Mouse (Mus musculus) limb, embryonic 15.5 days (tissue): ENCODE data around the gene 2210016F16Rik. TPM values are rescaled to one million over a fixed set of nuclear protein-coding genes. Genes with fewer than 3 reads are reported as not detected.
A peak's percentile ranks its signal among the peaks of the same experiment; 100 is the strongest.
"Not testable (repeated sequence)": the region's sequence is repeated elsewhere in the genome, so short reads cannot be mapped to it uniquely, and the experiment has no call there.

Source experiments
- ATAC-seq: fragments of 200-750 bp; cut with Nextera tagmentation; 2 replicates; pipeline ENCODE4 v1.8.0; 2017; ENCODE audit warnings: low read depth, moderate TSS enrichment; ENCODE audit not compliant: insufficient number of reproducible peaks, low FRiP score, low TSS enrichment
- H3K27ac ChIP-seq: fragments of 300-500 bp; sonication (generic); 2 replicates; pipeline ENCODE4 v1.5.1; 2015; ENCODE audit warnings: moderate library complexity, mild to moderate bottlenecking, inconsistent platforms
- H3K27me3 ChIP-seq: fragments of 300-500 bp; sonication (generic); 2 replicates; pipeline ENCODE4 v1.6.1; 2015; ENCODE audit warnings: inconsistent platforms
- H3K36me3 ChIP-seq: fragments of 300-500 bp; sonication (generic); 2 replicates; pipeline ENCODE4 v1.6.1; 2015; ENCODE audit warnings: inconsistent platforms
- H3K4me1 ChIP-seq: fragments of 300-500 bp; sonication (generic); 2 replicates; pipeline ENCODE4 v1.6.1; 2015; ENCODE audit warnings: inconsistent platforms
- H3K4me2 ChIP-seq: fragments of 300-500 bp; sonication (generic); 2 replicates; pipeline ENCODE4 v1.6.1; 2015; ENCODE audit warnings: mild to moderate bottlenecking, inconsistent platforms
- H3K4me3 ChIP-seq: fragments of 300-500 bp; sonication (generic); 2 replicates; pipeline ENCODE4 v1.5.1; 2015; ENCODE audit warnings: mild to moderate bottlenecking, inconsistent platforms
- H3K9ac ChIP-seq: fragments of 300-500 bp; sonication (generic); 2 replicates; pipeline ENCODE4 v1.6.1; 2015; ENCODE audit warnings: inconsistent platforms
- H3K9me3 ChIP-seq: fragments of 300-500 bp; sonication (generic); 2 replicates; pipeline ENCODE4 v1.6.1; 2016; ENCODE audit warnings: inconsistent platforms
- WGBS: fragments of 180-500 bp; shearing (Covaris S2); methylation state at CpG from one replicate; pipeline ENCODE4 v1.1.7; 2015; 5-methylcytosine and 5-hydroxymethylcytosine counted together
- polyA plus RNA-seq: library from polyadenylated mRNA; unstranded; fragments of >200 nt; fragmentation: Nextera tagmentation; extraction: Ambion mirVana; gene quantifications from 2 replicates; pipeline ENCODE4 v1.2.1, GENCODE M21; 2015

2210016F16Rik gene
- polyA plus RNA-seq, 1 experiment from 2014 or later: 27.7 TPM

DNA sequence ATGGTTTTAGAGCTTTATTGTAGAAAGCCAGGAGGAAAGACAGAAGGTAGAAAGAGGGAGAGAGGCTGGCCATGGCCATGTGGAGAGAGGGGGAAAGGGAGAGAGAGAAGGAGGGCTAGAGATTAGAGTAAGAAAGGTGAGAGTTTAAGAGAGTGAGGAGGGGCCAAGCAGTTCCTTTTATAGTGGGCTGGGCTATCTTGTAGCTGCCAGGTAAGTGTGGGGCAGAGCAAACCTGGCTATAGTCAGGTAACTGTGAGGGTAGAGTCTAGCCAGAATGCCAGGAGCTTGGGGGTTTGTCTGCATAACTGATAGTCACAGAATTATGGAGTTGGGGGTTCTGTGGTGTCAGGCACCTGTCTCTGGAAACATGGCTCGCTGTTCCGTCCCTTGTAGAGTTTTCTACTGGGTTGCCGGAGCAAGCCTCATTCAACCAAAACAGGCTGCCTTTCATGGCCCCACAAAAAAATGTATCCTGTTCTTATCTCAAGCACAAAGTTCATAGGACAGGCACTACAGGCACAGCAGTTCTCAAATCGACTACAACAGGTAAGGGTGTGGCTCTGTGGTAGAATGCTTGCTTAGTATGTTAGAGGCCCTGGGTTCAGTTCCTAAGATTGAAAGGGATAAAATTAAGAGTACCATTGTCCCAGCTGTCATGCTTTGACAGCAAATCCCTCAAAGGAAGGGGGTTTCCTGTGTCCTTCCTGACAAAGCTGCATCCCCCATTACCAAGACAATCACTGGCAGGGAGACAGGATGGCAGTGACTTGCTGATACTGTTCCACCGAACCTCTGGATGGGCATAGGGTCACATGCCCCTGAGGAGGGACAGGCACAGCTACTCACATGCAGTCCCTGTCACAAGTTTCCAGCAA lies 12.5 kb downstream of the 2210016F16Rik start:
- ATAC-seq: no peak
- WGBS: 78% methylated on average over 5 of the region's 5 CpGs

DNA sequence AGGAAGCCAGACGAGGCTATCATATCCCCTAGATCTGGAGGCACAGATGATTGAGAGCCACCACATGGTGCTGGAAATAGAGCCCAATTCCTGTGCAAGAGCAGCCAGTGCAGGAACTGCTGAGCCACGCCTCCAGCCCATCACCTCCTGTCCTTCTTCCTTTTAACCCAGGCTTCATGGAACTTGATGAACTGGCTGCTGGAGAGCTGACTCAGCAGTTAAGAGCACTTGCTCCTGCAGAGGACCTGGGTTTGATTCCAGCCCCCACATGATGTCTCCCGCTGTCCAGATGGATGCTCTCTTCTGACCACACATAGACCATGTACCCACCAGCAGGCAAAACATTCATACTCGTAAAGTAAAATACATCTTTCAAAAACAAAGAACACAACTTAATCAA lies 16.2 kb downstream of the 2210016F16Rik start:
- 65% methylated on average over 4 of the region's 4 CpGs for WGBS
- H3K27ac ChIP-seq: no peak overlapping the region
- no peaks in the 10 kb centered on the region for H3K9me3 ChIP-seq
- no peak for ATAC-seq
- H3K27me3 ChIP-seq: no peaks in the 10 kb centered on the region
- H3K9ac ChIP-seq: no peak overlapping the region
- H3K4me3 ChIP-seq: no peak overlapping the region
- no peak overlapping the region for H3K4me2 ChIP-seq
- no peaks in the 10 kb centered on the region for H3K4me1 ChIP-seq
- no peaks in the 10 kb centered on the region for H3K36me3 ChIP-seq

More for the DNA sequence above, 12.5 kb downstream of the 2210016F16Rik start:
- no peak overlapping the region for H3K4me3 ChIP-seq
- no peaks in the 10 kb centered on the region for H3K9me3 ChIP-seq
- no peaks in the 10 kb centered on the region for H3K36me3 ChIP-seq
- H3K27ac ChIP-seq: no peak overlapping the region
- H3K9ac ChIP-seq: no peak overlapping the region
- H3K27me3 ChIP-seq: no peaks in the 10 kb centered on the region
- H3K4me1 ChIP-seq: no peaks in the 10 kb centered on the region
- no peak overlapping the region for H3K4me2 ChIP-seq

DNA sequence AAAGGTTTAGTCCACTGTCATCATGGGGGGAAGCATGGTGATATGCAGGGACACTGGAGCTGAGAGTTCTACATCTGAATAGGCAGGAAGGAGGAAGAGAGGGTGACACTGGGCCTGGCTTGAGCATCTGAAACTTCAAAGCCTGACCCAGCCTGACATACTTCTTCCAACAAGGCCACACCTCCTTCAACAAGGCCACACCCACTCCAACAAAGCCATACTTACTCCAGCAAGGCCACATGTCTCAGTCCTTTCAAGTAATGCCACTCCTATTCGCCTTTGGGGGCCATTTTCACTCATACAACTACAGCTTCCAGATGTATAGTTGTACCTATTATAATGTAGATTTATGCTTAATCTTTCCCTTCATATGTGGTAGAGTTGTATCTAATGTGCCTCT lies 17.4 kb downstream of the 2210016F16Rik start:
- H3K27ac ChIP-seq: no peak overlapping the region
- H3K4me2 ChIP-seq: no peak overlapping the region
- WGBS: 54% methylated on average over 1 of the region's 1 CpGs
- ATAC-seq: no peak
- H3K4me1 ChIP-seq: no peaks in the 10 kb centered on the region
- no peaks in the 10 kb centered on the region for H3K27me3 ChIP-seq
- no peaks in the 10 kb centered on the region for H3K36me3 ChIP-seq
- H3K9me3 ChIP-seq: no peaks in the 10 kb centered on the region
- H3K4me3 ChIP-seq: no peak overlapping the region
- H3K9ac ChIP-seq: no peak overlapping the region

DNA sequence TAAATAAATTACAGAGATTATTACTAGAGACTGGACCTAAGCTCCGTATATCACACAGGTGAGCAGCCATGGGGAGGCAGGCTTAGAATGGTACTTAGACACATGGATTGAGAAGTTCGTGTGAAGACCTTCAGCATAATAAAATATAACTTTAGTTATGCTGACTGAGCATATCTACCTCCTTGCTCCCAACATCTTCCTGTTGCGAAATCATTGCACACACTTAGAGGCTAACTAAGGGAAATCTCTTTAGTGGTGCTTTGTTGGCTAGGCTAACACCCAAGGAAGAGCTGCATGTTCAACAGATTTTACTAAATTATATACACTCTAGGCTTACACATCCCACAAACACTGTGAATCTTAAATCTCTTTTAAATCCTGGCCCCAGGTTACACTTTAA lies 18.7 kb downstream of the 2210016F16Rik start:
- H3K4me2 ChIP-seq: no peak overlapping the region
- no peaks in the 10 kb centered on the region for H3K9me3 ChIP-seq
- no peak overlapping the region for H3K9ac ChIP-seq
- no peak for ATAC-seq
- no peak overlapping the region for H3K4me3 ChIP-seq
- WGBS: 84% methylated on average over 3 of the region's 3 CpGs
- no peaks in the 10 kb centered on the region for H3K27me3 ChIP-seq
- no peak overlapping the region for H3K27ac ChIP-seq
- H3K36me3 ChIP-seq: no peaks in the 10 kb centered on the region
- no peaks in the 10 kb centered on the region for H3K4me1 ChIP-seq

DNA sequence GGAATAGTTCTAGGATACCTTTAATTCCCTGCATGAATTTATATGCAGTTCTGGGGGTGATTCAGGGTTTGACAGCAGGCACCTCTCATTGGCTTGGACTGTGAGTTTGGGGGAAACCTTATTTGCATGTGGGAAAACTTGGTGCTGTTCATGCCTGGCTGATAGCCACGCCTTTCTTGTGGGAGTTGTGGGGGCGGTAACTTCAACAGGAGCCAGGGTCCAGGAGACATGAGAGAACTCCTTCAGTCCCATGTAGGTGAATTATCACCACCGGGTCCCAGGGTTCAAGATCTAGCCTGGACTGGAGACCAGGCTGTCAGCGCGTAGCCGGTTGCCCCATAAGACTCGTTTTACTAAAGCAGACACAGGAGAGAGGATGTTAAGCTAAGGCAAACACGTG lies 19.8 kb downstream of the 2210016F16Rik start:
- H3K36me3 ChIP-seq, H3K9ac ChIP-seq, H3K27me3 ChIP-seq, H3K4me2 ChIP-seq, ATAC-seq, H3K4me1 ChIP-seq, H3K9me3 ChIP-seq, H3K27ac ChIP-seq, H3K4me3 ChIP-seq: not testable (repeated sequence)
- WGBS: 81% methylated on average over 8 of the region's 8 CpGs

DNA sequence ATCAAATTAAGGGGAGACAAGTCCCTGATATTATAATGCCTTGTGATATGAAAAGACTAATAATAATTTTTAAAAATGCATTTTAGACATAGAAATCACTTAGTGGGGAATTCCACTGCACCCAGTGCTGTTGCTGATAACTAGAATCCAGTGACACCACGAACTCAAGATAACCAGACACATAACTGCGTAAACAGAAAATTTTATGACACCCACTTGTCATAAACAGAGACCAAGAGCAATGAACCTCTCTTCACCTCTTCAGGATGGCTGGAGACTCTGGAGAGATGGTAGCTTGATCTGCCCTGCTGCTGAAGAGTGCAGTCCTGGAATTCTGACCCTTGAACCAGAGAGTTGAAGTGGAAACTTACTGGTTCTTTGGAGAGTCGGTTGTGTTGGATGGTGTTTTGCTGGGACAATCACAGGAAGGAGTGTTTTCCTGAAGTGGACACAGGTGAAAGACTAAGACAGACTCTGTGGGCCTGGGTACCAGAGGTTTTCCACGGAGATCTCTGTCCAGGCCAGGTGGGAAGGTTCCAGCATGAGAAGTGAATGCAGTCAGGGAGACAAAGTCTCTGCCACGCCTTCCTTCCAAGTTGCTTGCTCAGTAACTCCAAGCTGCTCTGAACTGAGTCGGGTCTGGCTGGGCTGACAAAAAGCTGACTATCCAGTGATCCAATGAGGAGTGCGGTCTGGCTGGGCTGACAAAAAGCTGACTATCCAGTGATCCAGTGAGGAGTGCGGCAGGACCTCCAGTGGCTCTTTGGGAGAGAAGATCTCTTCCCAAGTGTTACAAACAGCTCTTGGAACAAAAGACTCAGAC lies 20.5 kb downstream of the 2210016F16Rik start:
- H3K9me3 ChIP-seq: no peaks in the 10 kb centered on the region
- H3K27me3 ChIP-seq: no peaks in the 10 kb centered on the region
- no peaks in the 10 kb centered on the region for H3K36me3 ChIP-seq
- no peak overlapping the region for H3K27ac ChIP-seq
- H3K9ac ChIP-seq: no peak overlapping the region
- H3K4me3 ChIP-seq: no peak overlapping the region
- H3K4me1 ChIP-seq: no peaks in the 10 kb centered on the region
- H3K4me2 ChIP-seq: no peak overlapping the region
- ATAC-seq: no peak
- WGBS: 76% methylated on average over 8 of the region's 8 CpGs

DNA sequence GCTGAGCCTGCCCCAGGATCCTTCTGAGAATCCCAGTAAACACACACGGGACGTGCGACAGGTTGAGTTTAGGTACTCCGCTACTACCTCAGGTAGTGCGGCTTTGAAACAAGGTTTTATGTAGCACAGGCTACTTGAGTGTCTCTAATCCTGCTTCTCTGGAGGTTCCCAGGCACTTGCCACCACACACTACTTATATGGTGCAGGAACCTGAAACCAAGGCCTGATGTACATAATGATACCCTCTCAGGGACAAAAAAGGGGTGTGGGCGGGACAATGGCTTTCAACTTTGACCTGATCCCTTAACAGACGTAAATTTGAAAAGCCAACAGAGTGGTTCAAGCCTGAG lies 25.7 kb downstream of the 2210016F16Rik start:
- 4% methylated on average over 7 of the region's 7 CpGs for WGBS
- no peaks in the 10 kb centered on the region for H3K27me3 ChIP-seq
- peak overlapping the region; percentile 98 for H3K4me2 ChIP-seq
- ATAC-seq: peak; percentile 53
- no peaks in the 10 kb centered on the region for H3K36me3 ChIP-seq
- H3K9me3 ChIP-seq: no peaks in the 10 kb centered on the region
- H3K4me1 ChIP-seq: 0 out of 2 replicates have a peak, but pooled peaks cover 5% of the 10 kb centered on the region
- H3K4me3 ChIP-seq: peak overlapping the region; percentile 61
- no peak overlapping the region for H3K9ac ChIP-seq
- H3K27ac ChIP-seq: peak overlapping the region; percentile 66

DNA sequence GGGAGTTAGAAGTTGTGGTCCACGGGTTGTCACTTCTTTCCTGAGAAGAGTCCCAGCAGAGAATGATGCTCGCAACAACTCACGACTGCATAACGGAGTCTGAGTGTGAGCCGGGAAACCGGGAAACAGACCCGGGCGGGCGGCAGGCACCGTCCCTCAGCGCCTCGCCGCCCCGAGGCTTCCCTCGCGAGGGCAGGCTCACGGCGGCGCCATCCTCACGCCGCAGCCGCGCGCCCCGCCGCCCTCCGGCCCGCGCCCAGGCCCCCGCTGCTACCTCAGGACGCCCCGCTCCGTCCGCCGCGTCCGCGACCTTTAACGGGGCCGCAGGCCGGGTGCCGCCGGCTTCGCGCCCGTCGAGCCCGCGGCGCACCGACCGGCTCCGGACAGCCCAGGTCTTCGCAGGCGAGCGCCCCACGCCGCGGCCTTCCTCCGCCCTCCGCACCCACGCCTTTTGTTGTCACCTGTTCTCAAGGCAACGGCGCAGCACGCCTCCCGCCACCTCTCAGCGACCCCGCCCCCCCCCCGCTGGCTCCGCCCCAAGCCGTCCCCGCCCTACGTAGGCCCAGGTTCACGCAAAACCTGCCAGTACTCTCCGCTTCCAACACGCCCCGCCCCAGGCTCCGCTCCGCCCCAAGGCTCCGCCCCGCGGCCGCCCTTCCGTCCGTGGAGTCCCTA lies 26.3 kb downstream of the 2210016F16Rik start, which contains the start of gene Kif27:
Gene Kif27 (minus strand): TSS at position 494 of the 675 bp plus-strand sequence.
- Histone ChIP-seq H3K4me3 (peak within 1 kb of the TSS; percentile 61), H3K36me3 (no peaks in the 10 kb centered on the region), H3K27me3 (no peaks in the 10 kb centered on the region), H3K9me3 (no peaks in the 10 kb centered on the region), H3K4me1 (0 out of 2 replicates have a peak, but pooled peaks cover 5% of the 10 kb centered on the region), H3K4me2 (peak within 1 kb of the TSS; percentile 98), H3K9ac (peak within 1 kb of the TSS; percentile 61), H3K27ac (peak within 1 kb of the TSS; percentile 66)
- 2% methylated on average over 71 of the region's 85 CpGs for WGBS
- peak; percentile 94 for ATAC-seq

DNA sequence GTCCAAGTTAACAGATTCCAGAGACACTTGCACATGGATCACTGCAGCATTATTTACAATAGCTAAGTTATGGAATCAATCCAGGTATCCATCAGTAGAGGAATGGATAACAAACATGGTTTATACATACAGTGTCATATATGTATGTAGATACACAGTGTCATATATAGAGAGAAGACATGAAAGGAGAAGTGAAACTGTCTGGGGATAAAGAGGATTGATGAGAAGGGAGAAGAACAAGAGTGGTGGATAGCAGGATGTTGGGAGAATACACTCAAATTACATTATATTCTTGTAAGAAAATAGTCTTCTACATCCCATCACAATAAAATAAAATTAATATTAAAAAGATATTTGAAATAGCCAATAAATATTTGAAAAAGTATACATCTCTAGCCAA lies 32.0 kb downstream of the 2210016F16Rik start:
- Histone ChIP-seq H3K9ac (no peak overlapping the region), H3K36me3 (no peaks in the 10 kb centered on the region), H3K27ac (no peak overlapping the region), H3K4me1 (no peaks in the 10 kb centered on the region), H3K4me3 (no peak overlapping the region), H3K27me3 (no peaks in the 10 kb centered on the region), H3K4me2 (no peak overlapping the region), H3K9me3 (no peaks in the 10 kb centered on the region)
- ATAC-seq: no peak

DNA sequence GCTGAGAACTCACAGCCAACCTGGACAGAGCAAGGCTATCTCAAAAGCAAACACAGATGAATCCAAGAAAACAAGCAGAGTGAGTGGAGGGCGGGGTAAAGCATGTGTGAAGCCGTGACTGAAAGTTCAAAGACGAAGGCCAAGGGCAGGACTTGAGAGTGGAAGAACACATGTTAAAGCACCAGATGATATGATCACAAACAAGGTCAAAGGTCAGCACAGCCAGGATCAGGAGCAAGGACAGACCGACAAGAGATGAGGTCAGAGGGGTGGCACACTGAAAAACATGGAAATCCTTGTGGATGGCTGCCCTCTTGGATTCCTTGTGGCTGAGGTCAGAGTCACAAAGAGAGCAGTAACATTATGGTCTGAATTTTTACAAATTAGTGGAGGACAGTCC lies 34.4 kb downstream of the 2210016F16Rik start:
- H3K27me3 ChIP-seq: no peaks in the 10 kb centered on the region
- H3K9ac ChIP-seq: no peak overlapping the region
- H3K36me3 ChIP-seq: no peaks in the 10 kb centered on the region
- WGBS: 55% methylated on average over 4 of the region's 4 CpGs
- H3K4me1 ChIP-seq: no peaks in the 10 kb centered on the region
- H3K4me2 ChIP-seq: no peak overlapping the region
- H3K27ac ChIP-seq: no peak overlapping the region
- no peak overlapping the region for H3K4me3 ChIP-seq
- no peak for ATAC-seq
- H3K9me3 ChIP-seq: no peaks in the 10 kb centered on the region

DNA sequence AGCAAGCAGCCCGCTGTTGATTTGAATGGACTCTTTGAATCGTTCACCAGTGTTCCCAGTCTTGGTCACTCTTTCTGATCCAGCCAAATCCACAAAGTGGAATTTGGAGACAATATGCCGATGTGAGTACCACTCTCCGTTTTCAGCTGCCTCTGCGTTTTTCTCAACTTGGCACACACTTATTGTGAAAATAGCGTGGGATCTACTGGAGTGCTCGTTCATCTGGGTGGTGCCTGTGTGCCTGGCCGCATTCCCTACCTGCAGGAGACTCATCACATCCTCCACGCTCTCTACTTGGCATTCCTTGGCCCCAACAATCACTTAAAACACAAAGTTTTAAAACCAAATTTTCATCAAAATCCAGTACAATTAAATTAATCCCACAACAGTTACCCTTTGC lies 40.5 kb downstream of the 2210016F16Rik start:
- Histone ChIP-seq H3K27ac (no peak overlapping the region), H3K4me2 (no peak overlapping the region), H3K36me3 (no peaks in the 10 kb centered on the region), H3K9me3 (no peaks in the 10 kb centered on the region), H3K4me1 (no peaks in the 10 kb centered on the region), H3K9ac (no peak overlapping the region), H3K27me3 (no peaks in the 10 kb centered on the region), H3K4me3 (no peak overlapping the region)
- ATAC-seq: no peak
- WGBS: 74% methylated on average over 9 of the region's 9 CpGs

DNA sequence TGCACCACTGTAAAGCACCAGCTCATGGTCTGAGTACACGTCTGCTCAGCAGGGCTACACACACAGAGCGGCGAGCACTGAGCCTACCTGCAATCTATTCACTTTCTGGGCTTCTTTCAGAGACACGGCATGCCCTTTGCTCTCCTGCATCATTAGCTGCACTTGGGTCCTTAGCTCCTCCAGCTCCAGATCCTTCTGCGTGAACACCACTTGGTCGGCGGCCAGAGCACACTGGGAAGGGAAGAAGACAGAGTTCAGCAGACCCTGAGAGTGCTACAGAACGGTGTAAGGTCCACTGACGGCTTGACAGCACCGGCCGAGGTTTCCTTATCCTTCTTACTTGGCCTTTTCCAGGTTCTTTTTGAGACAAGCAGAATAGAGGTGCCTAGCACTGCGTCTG lies 47.6 kb downstream of the 2210016F16Rik start:
- ATAC-seq: no peak
- WGBS: 78% methylated on average over 12 of the region's 12 CpGs
- no peaks in the 10 kb centered on the region for H3K36me3 ChIP-seq

More for the DNA sequence above, 47.6 kb downstream of the 2210016F16Rik start:
- Histone ChIP-seq H3K27ac (no peak overlapping the region), H3K27me3 (no peaks in the 10 kb centered on the region), H3K4me2 (no peak overlapping the region), H3K9me3 (no peaks in the 10 kb centered on the region), H3K4me1 (no peaks in the 10 kb centered on the region), H3K4me3 (no peak overlapping the region), H3K9ac (no peak overlapping the region)
